Mouse (Mus musculus): ENCODE results near the gene Enc1. TPM values are rescaled to one million over a fixed set of nuclear protein-coding genes. Genes with fewer than 3 reads are reported as not detected.
"Not testable (repeated sequence)": the region's sequence is repeated elsewhere in the genome, so short reads cannot be mapped to it uniquely, and the experiment has no call there.

The Enc1 gene
- polyA plus RNA-seq, 1 experiment from 2014 or later = 12.5 TPM

DNA sequence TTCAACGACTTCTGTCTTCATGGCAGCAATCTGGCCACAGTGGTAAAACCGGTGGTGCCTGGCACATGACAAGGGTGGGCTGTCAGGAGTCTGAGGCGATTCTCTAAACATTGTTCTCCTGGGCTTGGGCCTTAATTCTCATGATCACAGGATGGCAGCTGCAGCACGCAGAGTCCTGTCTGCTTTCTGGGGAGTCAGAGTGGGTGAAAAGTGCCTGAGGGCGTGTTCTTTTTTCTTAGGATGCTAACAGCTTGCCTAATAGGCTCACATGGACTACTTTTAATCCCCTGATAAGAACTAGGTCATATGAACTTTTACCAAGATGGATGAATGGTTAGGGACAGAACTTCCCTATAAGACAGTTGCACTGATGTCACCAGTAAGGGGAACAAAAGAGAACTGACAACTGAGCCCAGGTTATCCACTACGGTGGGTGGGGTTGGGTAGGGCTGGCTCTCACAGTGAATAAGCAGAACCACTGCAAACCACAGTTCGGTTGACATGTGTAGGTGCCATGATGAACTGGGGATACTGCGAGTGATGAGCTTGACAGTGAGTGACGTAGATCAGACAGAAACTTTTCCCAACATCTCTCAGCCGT, 13.8 kb downstream of the Enc1 start:
- 69% methylated on average over 10 of the region's 10 CpGs for WGBS
- Histone ChIP-seq H3K27me3 (no peaks in the 10 kb centered on the region), H3K4me2 (no peak overlapping the region), H3K9ac (no peak overlapping the region), H3K9me3 (no peaks in the 10 kb centered on the region), H3K27ac (no peak overlapping the region), H3K4me3 (no peak overlapping the region), H3K36me3 (peaks cover 25% of the 10 kb centered on the region), H3K4me1 (peaks cover 38% of the 10 kb centered on the region)
- no peak for ATAC-seq (ENCODE audit: borderline replicate concordance, extremely low read depth, low FRiP score, low TSS enrichment)

DNA sequence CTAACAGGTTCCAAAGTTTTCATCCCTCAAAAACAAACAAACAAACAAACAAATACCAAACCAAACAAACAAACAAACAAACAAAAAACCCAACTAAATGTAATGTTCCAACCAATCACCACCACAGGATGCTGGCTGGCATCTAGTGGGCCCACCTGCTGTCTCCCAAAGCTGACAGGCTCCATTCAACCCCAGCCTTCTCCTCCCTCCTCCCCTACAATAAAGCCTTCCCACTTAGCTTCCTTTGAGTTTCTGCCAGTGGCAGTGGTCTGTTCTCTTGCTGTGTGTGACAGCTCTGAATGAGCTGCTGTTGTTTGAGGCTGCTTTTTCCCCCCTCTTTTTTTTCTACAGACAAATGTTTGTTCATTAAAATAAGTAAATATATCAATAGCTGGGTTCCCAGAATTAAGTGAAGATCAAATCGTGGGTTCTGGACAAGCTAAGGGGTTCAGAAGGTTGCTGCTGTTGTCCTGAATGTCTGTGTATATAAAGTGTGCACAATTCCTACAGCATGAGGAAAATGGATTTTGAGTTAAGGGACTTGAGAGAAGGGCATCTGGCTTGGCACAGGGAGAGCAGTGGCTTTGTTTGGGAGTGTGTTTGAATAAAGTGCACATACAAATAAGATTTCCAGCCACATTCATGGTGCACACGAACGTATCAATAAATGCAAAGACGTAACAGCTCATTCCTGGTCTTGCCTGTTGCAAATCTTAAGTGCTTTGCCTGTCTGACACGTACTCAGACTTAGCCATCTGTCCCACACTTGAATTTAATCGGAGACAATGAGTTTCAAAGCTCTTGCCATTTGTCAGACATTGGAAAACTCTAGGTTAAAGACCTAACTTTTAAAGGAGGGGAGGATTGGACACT, 15.3 kb downstream of the Enc1 start:
- Histone ChIP-seq H3K36me3 (peaks cover 15% of the 10 kb centered on the region), H3K4me3 (no peak overlapping the region), H3K9me3 (no peaks in the 10 kb centered on the region), H3K9ac (no peak overlapping the region), H3K4me1 (peaks cover 25% of the 10 kb centered on the region), H3K4me2 (no peak overlapping the region; the same call in 1 of the 2 replicates), H3K27ac (no peak overlapping the region), H3K27me3 (no peaks in the 10 kb centered on the region)
- no peak for ATAC-seq (ENCODE audit: borderline replicate concordance, extremely low read depth, low FRiP score, low TSS enrichment)
- 29% methylated on average over 6 of the region's 6 CpGs for WGBS

DNA sequence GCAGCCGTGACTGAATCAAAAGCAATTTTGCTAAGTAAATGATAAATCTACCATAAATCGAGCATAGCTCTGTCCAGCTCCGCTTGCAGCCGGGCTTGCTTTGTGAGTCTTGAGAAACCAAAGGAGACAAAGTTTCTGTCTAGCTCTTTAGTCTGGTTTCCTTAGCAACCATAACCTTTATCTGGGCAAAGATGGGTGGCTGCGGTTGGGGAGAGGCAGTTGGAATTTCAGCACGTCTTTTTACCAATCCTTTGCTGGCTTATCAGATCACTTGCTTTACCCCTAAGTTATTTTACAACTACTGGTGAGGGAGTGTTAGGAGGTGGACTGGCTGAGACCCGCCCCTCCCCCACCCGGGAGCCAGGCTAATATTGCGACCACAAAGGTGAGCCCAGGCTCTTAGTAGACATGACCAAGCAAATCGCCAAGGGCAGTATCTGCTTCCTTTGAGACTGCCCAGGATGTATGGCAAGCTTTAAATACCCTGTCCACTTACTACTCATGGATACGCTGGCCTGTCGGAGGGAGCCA, 16.0 kb downstream of the Enc1 start:
- no peak for ATAC-seq (ENCODE audit: borderline replicate concordance, extremely low read depth, low FRiP score, low TSS enrichment)
- 31% methylated on average over 12 of the region's 12 CpGs for WGBS

GRCm38 (mm10) chr13:97259271-97259670, 18.4 kb downstream of the Enc1 start:
- H3K9ac ChIP-seq = no peak overlapping the region
- 76% methylated on average over 16 of the region's 16 CpGs for WGBS

More for the DNA sequence above, 16.0 kb downstream of the Enc1 start:
- H3K4me2 ChIP-seq = no peak overlapping the region; the same call in 1 of the 2 replicates
- peaks cover 8% of the 10 kb centered on the region; the same call in 1 of the 2 replicates for H3K36me3 ChIP-seq
- no peak overlapping the region for H3K9ac ChIP-seq
- no peak overlapping the region for H3K27ac ChIP-seq
- no peaks in the 10 kb centered on the region for H3K27me3 ChIP-seq
- peaks cover 21% of the 10 kb centered on the region for H3K4me1 ChIP-seq
- no peak overlapping the region for H3K4me3 ChIP-seq
- H3K9me3 ChIP-seq = no peaks in the 10 kb centered on the region

DNA sequence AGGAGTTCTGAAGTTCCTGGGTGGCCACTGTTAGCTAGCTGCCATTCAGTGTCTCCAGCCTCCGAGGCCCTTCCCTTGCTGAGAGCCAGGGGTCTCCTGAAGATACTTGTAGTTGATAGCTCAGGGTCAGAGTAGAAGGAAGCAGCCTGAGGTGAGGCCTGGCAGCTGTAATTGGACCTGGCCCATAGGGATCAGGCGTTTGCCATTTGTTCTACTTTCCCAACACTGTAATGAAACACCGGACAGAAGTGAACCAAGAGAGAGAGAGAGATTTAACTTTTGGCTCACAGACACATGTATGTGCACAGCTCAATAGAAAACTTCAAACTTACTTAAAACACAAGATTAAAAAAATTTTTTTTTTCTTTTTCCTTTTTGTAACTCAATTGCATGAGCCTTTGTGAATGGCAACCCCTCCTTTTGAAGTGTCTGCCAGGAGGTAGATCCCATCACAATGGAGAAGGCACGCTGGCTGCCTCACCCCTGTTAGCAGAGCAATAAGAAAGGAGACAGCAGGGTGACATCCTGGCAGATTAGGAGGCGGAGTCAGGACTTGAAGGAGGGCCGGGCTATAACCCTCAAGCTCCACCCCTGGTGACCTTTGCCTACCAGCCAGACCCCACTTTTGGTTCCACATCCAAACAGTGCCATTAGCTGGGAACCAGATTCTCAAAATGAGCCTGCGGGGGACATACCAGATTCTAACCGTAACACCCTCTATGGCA, 19.7 kb downstream of the Enc1 start:
- 53% methylated on average over 8 of the region's 8 CpGs for WGBS
- no peaks in the 10 kb centered on the region for H3K27me3 ChIP-seq
- H3K4me1 ChIP-seq = peaks cover 16% of the 10 kb centered on the region
- no peak overlapping the region for H3K4me3 ChIP-seq
- H3K9me3 ChIP-seq = no peaks in the 10 kb centered on the region
- H3K4me2 ChIP-seq = no peak overlapping the region
- no peak for ATAC-seq (ENCODE audit: borderline replicate concordance, extremely low read depth, low FRiP score, low TSS enrichment)
- no peaks in the 10 kb centered on the region for H3K36me3 ChIP-seq
- H3K27ac ChIP-seq = no peak overlapping the region
- H3K9ac ChIP-seq = no peak overlapping the region

More at GRCm38 (mm10) chr13:97259271-97259670, 18.4 kb downstream of the Enc1 start:
- peaks cover 16% of the 10 kb centered on the region for H3K4me1 ChIP-seq
- H3K9me3 ChIP-seq = no peaks in the 10 kb centered on the region
- no peak for ATAC-seq (ENCODE audit: borderline replicate concordance, extremely low read depth, low FRiP score, low TSS enrichment)
- H3K4me2 ChIP-seq = no peak overlapping the region; the same call in 1 of the 2 replicates
- no peak overlapping the region for H3K27ac ChIP-seq
- no peak overlapping the region for H3K4me3 ChIP-seq
- H3K36me3 ChIP-seq = no peaks in the 10 kb centered on the region
- no peaks in the 10 kb centered on the region for H3K27me3 ChIP-seq

GRCm38 (mm10) chr13:97261549-97261948, 20.6 kb downstream of the Enc1 start:
- Histone ChIP-seq H3K9me3 (no peaks in the 10 kb centered on the region), H3K36me3 (no peaks in the 10 kb centered on the region), H3K27ac (no peak overlapping the region), H3K27me3 (no peaks in the 10 kb centered on the region), H3K4me2 (no peak overlapping the region), H3K9ac (no peak overlapping the region), H3K4me3 (no peak overlapping the region), H3K4me1 (peaks cover 9% of the 10 kb centered on the region)
- 43% methylated on average over 7 of the region's 8 CpGs for WGBS
- ATAC-seq (ENCODE audit: borderline replicate concordance, extremely low read depth, low FRiP score, low TSS enrichment) = no peak

DNA sequence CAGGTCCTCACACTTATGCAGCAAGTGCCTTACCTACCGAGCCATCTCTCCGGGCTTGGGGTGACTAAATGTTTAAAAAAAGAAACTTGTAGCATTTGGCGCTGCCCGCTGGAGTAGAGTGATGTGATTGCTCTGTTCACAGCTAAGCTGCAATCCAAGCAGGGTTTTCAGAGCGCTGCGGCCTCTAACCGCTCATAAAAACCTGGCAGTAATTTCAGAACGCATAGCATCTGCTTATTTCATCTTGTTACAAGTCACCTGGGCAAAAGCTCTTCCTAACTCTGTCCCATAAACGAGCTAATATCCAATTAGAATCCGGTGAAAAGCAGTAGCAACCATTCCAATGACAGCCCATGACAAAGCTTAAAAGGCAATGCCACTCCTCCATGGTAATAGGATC, 21.8 kb downstream of the Enc1 start:
- no peak for ATAC-seq (ENCODE audit: borderline replicate concordance, extremely low read depth, low FRiP score, low TSS enrichment)
- no peaks in the 10 kb centered on the region for H3K27me3 ChIP-seq
- 87% methylated on average over 10 of the region's 10 CpGs for WGBS
- H3K4me3 ChIP-seq = no peak overlapping the region
- H3K9me3 ChIP-seq = no peaks in the 10 kb centered on the region
- no peak overlapping the region for H3K9ac ChIP-seq
- H3K4me1 ChIP-seq = 0 out of 2 replicates have a peak, but pooled peaks cover 2% of the 10 kb centered on the region
- H3K27ac ChIP-seq = no peak overlapping the region
- no peaks in the 10 kb centered on the region for H3K36me3 ChIP-seq
- no peak overlapping the region for H3K4me2 ChIP-seq

- not testable (repeated sequence) for H3K4me1 ChIP-seq; H3K27ac ChIP-seq; H3K36me3 ChIP-seq; H3K27me3 ChIP-seq; ATAC-seq (ENCODE audit: borderline replicate concordance, extremely low read depth, low FRiP score, low TSS enrichment); H3K9ac ChIP-seq; H3K9me3 ChIP-seq; H3K4me2 ChIP-seq; H3K4me3 ChIP-seq
- 88% methylated on average over 6 of the region's 6 CpGs for WGBS
These were observed 24.6 kb downstream of the Enc1 start for GRCm38 (mm10) chr13:97265534-97265933.

GRCm38 (mm10) chr13:97270723-97271122, 29.8 kb downstream of the Enc1 start:
- Histone ChIP-seq H3K9ac (no peak overlapping the region), H3K4me2 (no peak overlapping the region), H3K27me3 (no peaks in the 10 kb centered on the region), H3K9me3 (no peaks in the 10 kb centered on the region), H3K36me3 (no peaks in the 10 kb centered on the region), H3K27ac (no peak overlapping the region), H3K4me3 (no peak overlapping the region), H3K4me1 (no peaks in the 10 kb centered on the region)
- 60% methylated on average over 2 of the region's 2 CpGs for WGBS
- ATAC-seq (ENCODE audit: borderline replicate concordance, extremely low read depth, low FRiP score, low TSS enrichment) = no peak

DNA sequence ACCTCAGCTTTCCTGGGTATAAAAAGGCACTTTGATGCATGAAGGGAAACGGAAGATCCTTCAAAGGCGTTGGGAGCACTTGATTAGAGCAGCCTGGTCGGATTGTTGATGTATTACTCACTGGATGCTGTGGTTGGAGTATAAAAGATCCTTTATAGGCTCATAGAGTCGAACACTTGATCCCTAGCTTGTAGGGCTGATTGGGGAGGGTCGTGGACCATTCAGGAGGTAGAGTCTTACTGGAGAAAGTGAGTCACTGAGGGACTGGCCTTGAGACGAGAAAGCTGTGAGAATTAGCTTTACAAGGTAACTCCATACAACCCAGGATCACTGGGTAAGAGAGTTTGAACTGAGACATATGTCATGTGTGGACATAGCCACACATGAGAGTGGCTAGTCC, 30.7 kb downstream of the Enc1 start:
- Histone ChIP-seq H3K27ac (no peak overlapping the region), H3K27me3 (no peaks in the 10 kb centered on the region), H3K36me3 (no peaks in the 10 kb centered on the region), H3K4me2 (no peak overlapping the region), H3K9me3 (no peaks in the 10 kb centered on the region), H3K9ac (no peak overlapping the region), H3K4me1 (no peaks in the 10 kb centered on the region), H3K4me3 (no peak overlapping the region)
- WGBS = 41% methylated on average over 6 of the region's 6 CpGs
- ATAC-seq (ENCODE audit: borderline replicate concordance, extremely low read depth, low FRiP score, low TSS enrichment) = no peak

GRCm38 (mm10) chr13:97274757-97275156, 33.9 kb downstream of the Enc1 start:
- Histone ChIP-seq H3K4me1 (no peaks in the 10 kb centered on the region), H3K27ac (no peak overlapping the region), H3K4me2 (no peak overlapping the region), H3K4me3 (no peak overlapping the region), H3K9ac (no peak overlapping the region), H3K27me3 (no peaks in the 10 kb centered on the region), H3K36me3 (no peaks in the 10 kb centered on the region), H3K9me3 (no peaks in the 10 kb centered on the region)
- ATAC-seq (ENCODE audit: borderline replicate concordance, extremely low read depth, low FRiP score, low TSS enrichment) = no peak
- WGBS = 75% methylated on average over 3 of the region's 3 CpGs
